Mouse (Mus musculus) CH12.LX (cell line): ENCODE measurements at regions not wholly inside any gene's neighbourhood (a gene's known extent, or its start where the extent isn't known, plus 50 kb on each side); places are given as distances from the start of the nearest gene placed in this dataset.

Source experiments
- DNase-seq: peaks from one replicate; pipeline ENCODE4 v3.0.0-alpha.2; 2013; ENCODE audit errors: extremely low read depth
- H3K27ac ChIP-seq: 2 replicates; pipeline ENCODE4 v1.5.1; 2012; ENCODE audit warnings: low read depth, mild to moderate bottlenecking, control low read depth, moderate library complexity; ENCODE audit not compliant: insufficient read depth
- H3K27me3 ChIP-seq: replicated peaks from 2 replicates; pipeline ENCODE3; 2012; ENCODE audit warnings: inconsistent platforms
- H3K36me3 ChIP-seq, 2 experiments: replicated peaks in 1 of 2; 2 replicates each; pipeline versions ENCODE3 to v1.6.1; 2012; ENCODE audit warnings: inconsistent platforms in 1 of 2, low read length in 1 of 2, mild to moderate bottlenecking in 1 of 2, mixed read lengths in 1 of 2, moderate library complexity in 1 of 2; ENCODE audit not compliant: control insufficient read depth in 1 of 2, insufficient read depth in 1 of 2
- H3K4me1 ChIP-seq, 2 experiments: 2 replicates each; pipeline ENCODE4 v1.6.1; 2012; ENCODE audit warnings: inconsistent platforms in 1 of 2, moderate library complexity in 1 of 2; ENCODE audit not compliant: insufficient read depth in 2 of 2, control insufficient read depth in 1 of 2
- H3K4me2 ChIP-seq: 2 replicates; pipeline ENCODE4 v1.6.1; 2012; ENCODE audit warnings: low read depth, mild to moderate bottlenecking, control low read depth; ENCODE audit not compliant: poor library complexity, insufficient read depth, severe bottlenecking
- H3K4me3 ChIP-seq, 3 experiments: fragments of 150-350 bp in 1 of 3; sonication (generic) in 1 of 3; replicated peaks in 1 of 3; 2 replicates each; pipeline versions ENCODE3 to v1.5.1; 2011 to 2012; ENCODE audit warnings: low read depth in 2 of 3, low read length in 2 of 3, mild to moderate bottlenecking in 2 of 3, moderate library complexity in 2 of 3, control low read depth in 1 of 3, improper control_type of control experiment in 1 of 3, inconsistent platforms in 1 of 3, mixed read lengths in 1 of 3; ENCODE audit not compliant: poor library complexity in 1 of 3
- H3K79me2 ChIP-seq: replicated peaks from 2 replicates; pipeline ENCODE4 v1.6.1; 2012; ENCODE audit warnings: mild to moderate bottlenecking, moderate library complexity; ENCODE audit not compliant: control insufficient read depth, poor library complexity, insufficient read depth, severe bottlenecking; ENCODE audit errors: extremely low read depth
- H3K9ac ChIP-seq: 2 replicates; pipeline ENCODE4 v1.6.1; 2012; ENCODE audit warnings: low read depth, mild to moderate bottlenecking, control low read depth, moderate library complexity; ENCODE audit not compliant: insufficient read depth
- H3K9me3 ChIP-seq: replicated peaks from 2 replicates; pipeline ENCODE3; 2012; ENCODE audit warnings: low read length, inconsistent platforms, mixed read lengths
- BHLHE40 ChIP-seq: IDR thresholded peaks from 2 replicates; pipeline ENCODE4 v1.6.1; 2011; ENCODE audit warnings: mild to moderate bottlenecking, low read depth, low read length, improper control_type of control experiment
- CHD2 ChIP-seq: IDR thresholded peaks from 2 replicates; pipeline ENCODE4 v1.6.1; 2011; ENCODE audit warnings: low read length, improper control_type of control experiment
- CTCF ChIP-seq, 2 experiments: IDR thresholded peaks in 1 of 2; conservative IDR thresholded peaks in 1 of 2; 2 replicates each; pipeline ENCODE4 v1.5.1; 2011 to 2012; ENCODE audit warnings: low read depth in 2 of 2, low read length in 2 of 2, improper control_type of control experiment in 1 of 2, inconsistent platforms in 1 of 2, mild to moderate bottlenecking in 1 of 2, moderate library complexity in 1 of 2
- E2F4 ChIP-seq: IDR thresholded peaks from 2 replicates; pipeline ENCODE4 v1.6.1; 2011; ENCODE audit warnings: low read depth, low read length, improper control_type of control experiment; ENCODE audit not compliant: insufficient replicate concordance
- EP300 ChIP-seq: IDR thresholded peaks from 2 replicates; pipeline ENCODE4 v1.6.1; 2011; ENCODE audit warnings: low read length, improper control_type of control experiment
- GABPA ChIP-seq: IDR thresholded peaks from 2 replicates; pipeline ENCODE4 v1.6.1; 2012; ENCODE audit warnings: low read depth, low read length, improper control_type of control experiment, inconsistent platforms; ENCODE audit not compliant: insufficient replicate concordance
- HCFC1 ChIP-seq: IDR thresholded peaks from 2 replicates; pipeline ENCODE4 v1.6.1; 2012; ENCODE audit warnings: low read depth, mild to moderate bottlenecking, inconsistent platforms, low read length, improper control_type of control experiment
- JUN ChIP-seq: IDR thresholded peaks from 2 replicates; pipeline ENCODE4 v1.6.1; 2011; ENCODE audit warnings: low read depth, mild to moderate bottlenecking, low read length, improper control_type of control experiment, moderate library complexity; ENCODE audit not compliant: insufficient read depth
- JUND ChIP-seq: conservative IDR thresholded peaks from 2 replicates; pipeline ENCODE4 v1.6.1; 2011; ENCODE audit warnings: low read depth, low read length, improper control_type of control experiment
- MAX ChIP-seq: IDR thresholded peaks from 2 replicates; pipeline ENCODE4 v1.6.1; 2011; ENCODE audit warnings: low read length, improper control_type of control experiment
- MEF2A ChIP-seq: IDR thresholded peaks from 2 replicates; pipeline ENCODE4 v1.6.1; 2014; ENCODE audit warnings: low read depth, mild to moderate bottlenecking, inconsistent platforms, low read length, improper control_type of control experiment, borderline replicate concordance
- NELFE ChIP-seq: IDR thresholded peaks from 2 replicates; pipeline ENCODE4 v1.6.1; 2011; ENCODE audit warnings: low read depth, low read length, improper control_type of control experiment
- PAX5 ChIP-seq: IDR thresholded peaks from 2 replicates; pipeline ENCODE4 v1.6.1; 2012; ENCODE audit warnings: low read length, inconsistent platforms, mixed read lengths
- POLR2AphosphoS2 ChIP-seq: IDR thresholded peaks from 2 replicates; pipeline ENCODE4 v1.6.1; 2011; ENCODE audit warnings: low read depth, low read length, improper control_type of control experiment
- RAD21 ChIP-seq: IDR thresholded peaks from 2 replicates; pipeline ENCODE4 v1.6.1; 2011; ENCODE audit warnings: low read depth, mild to moderate bottlenecking, low read length, improper control_type of control experiment, moderate library complexity
- SIN3A ChIP-seq: IDR thresholded peaks from 2 replicates; pipeline ENCODE4 v1.6.1; 2012; ENCODE audit warnings: low read length, improper control_type of control experiment, inconsistent platforms
- TBP ChIP-seq: conservative IDR thresholded peaks from 2 replicates; pipeline ENCODE4 v1.6.1; 2011; ENCODE audit warnings: low read depth, low read length, improper control_type of control experiment
- TCF12 ChIP-seq: IDR thresholded peaks from 2 replicates; pipeline ENCODE4 v1.6.1; 2014; ENCODE audit warnings: low read depth, mild to moderate bottlenecking, inconsistent platforms, low read length, improper control_type of control experiment
- UBTF ChIP-seq: IDR thresholded peaks from 2 replicates; pipeline ENCODE4 v1.6.1; 2012; ENCODE audit warnings: low read depth, mild to moderate bottlenecking, inconsistent platforms, low read length, improper control_type of control experiment, moderate library complexity
- ZC3H11A ChIP-seq: IDR thresholded peaks from 2 replicates; pipeline ENCODE4 v1.6.1; 2012; ENCODE audit warnings: low read depth, mild to moderate bottlenecking, inconsistent platforms, low read length, improper control_type of control experiment
- ZKSCAN1 ChIP-seq: IDR thresholded peaks from 2 replicates; pipeline ENCODE4 v1.6.1; 2012; ENCODE audit warnings: low read depth, inconsistent platforms, low read length, improper control_type of control experiment, borderline replicate concordance
- ZMIZ1 ChIP-seq: IDR thresholded peaks from 2 replicates; pipeline ENCODE4 v1.6.1; 2012; ENCODE audit warnings: low read depth, mild to moderate bottlenecking, inconsistent platforms, low read length, improper control_type of control experiment
- ZNF384 ChIP-seq: IDR thresholded peaks from 2 replicates; pipeline ENCODE4 v1.6.1; 2012; ENCODE audit warnings: low read depth, low read length, improper control_type of control experiment, inconsistent platforms
- dilution Hi-C: fragments of 300-500 bp; cut with MboI; formaldehyde crosslinking; loops from 2 replicates; pipeline ENCODE4 v1.14.3; 2020; ENCODE audit warnings: low sequenced_read_pairs; ENCODE audit not compliant: extremely low pct_unique_long_range_greater_than_20kb, extremely low pct_ligation_motif_present
- in situ Hi-C: fragments of 300-500 bp; cut with MboI; formaldehyde crosslinking; loops from 3 replicates; pipeline ENCODE4 v1.14.3; 2019; ENCODE audit warnings: low sequenced_read_pairs, low pct_ligation_motif_present, low pct_unique_long_range_greater_than_20kb, mixed read lengths

DNA sequence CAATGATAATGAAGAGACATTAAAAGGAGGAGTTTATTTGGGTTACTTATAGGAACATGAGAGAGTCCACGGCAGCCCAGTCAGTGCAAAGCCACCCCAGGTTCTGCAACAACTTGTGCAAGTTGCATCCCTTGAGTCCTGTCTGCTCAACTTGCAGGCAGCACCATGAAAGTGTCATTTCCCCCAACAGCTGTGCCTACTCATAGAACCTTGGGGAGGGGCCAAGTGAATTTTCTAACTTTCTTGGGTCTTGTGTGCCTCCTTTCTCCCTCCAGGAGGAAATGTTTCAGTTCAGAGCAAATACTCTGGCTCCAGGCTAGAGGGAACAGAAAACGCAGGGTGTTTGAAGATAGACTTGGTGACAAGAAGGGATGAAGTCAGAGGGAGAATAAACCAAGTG, 204.5 kb upstream of the Mocs1 start:
- no peak for DNase-seq
- H3K27me3 ChIP-seq: no peaks in the 10 kb centered on the region
- H3K9me3 ChIP-seq: peaks cover 86% of the 10 kb centered on the region
- no peak overlapping the region for H3K4me2 ChIP-seq
- dilution Hi-C loops: no loop called here
- no peaks in the 10 kb centered on the region for H3K36me3 ChIP-seq
- no peaks in the 10 kb centered on the region for H3K79me2 ChIP-seq
- TF ChIP-seq PAX5 (no peak), CHD2 (no peak), UBTF (no peak), TBP (no peak), MAX (no peak), EP300 (no peak), POLR2AphosphoS2 (no peak), MEF2A (no peak), ZNF384 (no peak), JUN (no peak), HCFC1 (no peak), RAD21 (no peak), E2F4 (no peak), ZMIZ1 (no peak), ZC3H11A (no peak), GABPA (no peak), NELFE (no peak), TCF12 (no peak)
- H3K4me3 ChIP-seq: no peak overlapping the region
- in situ Hi-C loops: no loop called here
- H3K4me1 ChIP-seq: no peaks in the 10 kb centered on the region
- H3K9ac ChIP-seq: no peak overlapping the region
- no peak overlapping the region for H3K27ac ChIP-seq

DNA sequence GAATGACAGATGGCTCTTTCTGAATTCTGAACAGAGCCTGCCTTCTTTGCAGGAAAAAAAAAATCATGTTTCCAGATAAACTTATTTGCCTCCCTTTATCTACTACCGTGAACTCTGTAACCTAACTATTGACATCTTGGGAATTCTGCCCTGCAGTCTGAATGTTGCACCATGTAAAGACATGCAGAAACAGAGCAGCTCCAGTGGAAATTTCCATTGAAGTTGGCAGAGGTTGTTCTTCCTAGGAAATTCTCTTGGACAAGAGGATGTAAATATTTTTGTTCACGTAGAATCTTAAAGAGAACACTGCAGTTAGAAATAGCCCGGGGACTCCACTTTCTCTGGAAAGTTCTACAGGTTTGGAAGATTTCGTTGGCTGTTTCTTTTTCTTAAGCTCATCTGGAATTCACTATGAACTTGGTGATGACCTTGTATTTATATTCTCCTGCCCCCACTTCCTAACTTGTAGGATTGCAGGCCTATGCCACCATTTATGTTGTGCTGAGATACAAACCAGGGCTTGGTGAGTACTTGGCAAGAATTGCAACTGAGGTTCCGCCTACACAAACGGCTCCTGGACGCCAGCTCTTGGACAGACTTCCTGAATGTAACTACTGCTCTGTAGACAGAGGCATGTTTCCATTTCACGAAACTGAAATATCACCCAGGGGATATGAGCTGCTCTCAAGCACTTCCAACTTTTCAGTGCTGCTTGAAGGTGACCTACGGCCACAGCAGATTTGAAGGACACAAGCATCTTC, 202.7 kb upstream of the Mocs1 start:
- H3K79me2 ChIP-seq: no peaks in the 10 kb centered on the region
- H3K36me3 ChIP-seq: no peaks in the 10 kb centered on the region
- no peak overlapping the region for H3K9ac ChIP-seq
- in situ Hi-C loops (no loop called here), dilution Hi-C loops (no loop called here)
- peaks cover 88% of the 10 kb centered on the region for H3K9me3 ChIP-seq
- no peak overlapping the region for H3K4me3 ChIP-seq
- DNase-seq: no peak
- H3K27me3 ChIP-seq: no peaks in the 10 kb centered on the region
- TF ChIP-seq CTCF (conservative IDR thresholded peaks at IDR 0.05 in 1 of 2, IDR thresholded peaks at IDR 0.05 in 1 of 2; ENCODE audit: low read depth in 2 of 2, low read length in 2 of 2) (no peak), E2F4 (no peak), TCF12 (no peak), MEF2A (no peak), ZKSCAN1 (no peak), SIN3A (no peak), MAX (no peak), BHLHE40 (no peak), ZMIZ1 (no peak), GABPA (no peak), JUND (no peak)
- no peak overlapping the region for H3K4me2 ChIP-seq
- H3K4me1 ChIP-seq: no peaks in the 10 kb centered on the region
- no peak overlapping the region for H3K27ac ChIP-seq
